Mouse (Mus musculus): ENCODE results near the gene Cat. TPM values are rescaled to one million over a fixed set of nuclear protein-coding genes. Genes with fewer than 3 reads are reported as not detected.
A peak's percentile ranks its signal among the peaks of the same experiment; 100 is the strongest.

Cat gene
- polyA plus RNA-seq, 1 experiment from 2014 or later: 98.2 TPM

GRCm38 (mm10) chr2:103466984-103467588, 17.9 kb downstream of the Cat start:
- Histone ChIP-seq H3K36me3 (replicated peaks) (peaks cover 88% of the 10 kb centered on the region), H3K4me3 (no peak overlapping the region), H3K27ac (no peak overlapping the region), H3K4me1 (peaks cover 2% of the 10 kb centered on the region), H3K9me3 (no peaks in the 10 kb centered on the region), H3K27me3 (ENCODE audit: poor library complexity, severe bottlenecking) (no peaks in the 10 kb centered on the region)
- 92% methylated on average over 10 of the region's 10 CpGs for WGBS
- DNase-seq (ENCODE audit: extremely low spot score, low spot score): no peak

GRCm38 (mm10) chr2:103466272-103466671, 18.7 kb downstream of the Cat start:
- DNase-seq (ENCODE audit: extremely low spot score, low spot score): no peak
- Histone ChIP-seq H3K27me3 (ENCODE audit: poor library complexity, severe bottlenecking) (no peaks in the 10 kb centered on the region), H3K36me3 (replicated peaks) (peaks cover 89% of the 10 kb centered on the region), H3K27ac (no peak overlapping the region), H3K4me1 (peaks cover 10% of the 10 kb centered on the region), H3K9me3 (no peaks in the 10 kb centered on the region), H3K4me3 (no peak overlapping the region)
- WGBS: 95% methylated on average over 3 of the region's 3 CpGs

GRCm38 (mm10) chr2:103465429-103465828, 19.5 kb downstream of the Cat start:
- no peaks in the 10 kb centered on the region for H3K9me3 ChIP-seq
- H3K4me3 ChIP-seq: no peak overlapping the region
- peaks cover 89% of the 10 kb centered on the region for H3K36me3 ChIP-seq (replicated peaks)
- H3K27me3 ChIP-seq (ENCODE audit: poor library complexity, severe bottlenecking): no peaks in the 10 kb centered on the region
- H3K27ac ChIP-seq: no peak overlapping the region
- peaks cover 13% of the 10 kb centered on the region for H3K4me1 ChIP-seq
- no peak for DNase-seq (ENCODE audit: extremely low spot score, low spot score)
- WGBS: 95% methylated on average over 11 of the region's 11 CpGs

GRCm38 (mm10) chr2:103464524-103464923, 20.4 kb downstream of the Cat start:
- WGBS: 94% methylated on average over 8 of the region's 8 CpGs
- Histone ChIP-seq H3K4me3 (no peak overlapping the region), H3K36me3 (replicated peaks) (peaks cover 89% of the 10 kb centered on the region), H3K9me3 (no peaks in the 10 kb centered on the region), H3K4me1 (peaks cover 13% of the 10 kb centered on the region), H3K27ac (no peak overlapping the region), H3K27me3 (ENCODE audit: poor library complexity, severe bottlenecking) (no peaks in the 10 kb centered on the region)
- DNase-seq (ENCODE audit: extremely low spot score, low spot score): no peak

GRCm38 (mm10) chr2:103462746-103463145, 22.2 kb downstream of the Cat start:
- peaks cover 13% of the 10 kb centered on the region for H3K4me1 ChIP-seq
- no peaks in the 10 kb centered on the region for H3K9me3 ChIP-seq
- DNase-seq (ENCODE audit: extremely low spot score, low spot score): no peak
- no peaks in the 10 kb centered on the region for H3K27me3 ChIP-seq (ENCODE audit: poor library complexity, severe bottlenecking)
- no peak overlapping the region for H3K4me3 ChIP-seq
- no peak overlapping the region for H3K27ac ChIP-seq
- 93% methylated on average over 5 of the region's 5 CpGs for WGBS
- H3K36me3 ChIP-seq (replicated peaks): peaks cover 94% of the 10 kb centered on the region

- Histone ChIP-seq H3K4me3 (no peak overlapping the region), H3K27me3 (ENCODE audit: poor library complexity, severe bottlenecking) (no peaks in the 10 kb centered on the region), H3K9me3 (no peaks in the 10 kb centered on the region), H3K36me3 (replicated peaks) (peaks cover 91% of the 10 kb centered on the region), H3K27ac (peak overlapping the region; percentile 44; the same call in 1 of the 2 replicates), H3K4me1 (peaks cover 13% of the 10 kb centered on the region)
- WGBS: 55% methylated on average over 9 of the region's 9 CpGs
- no peak for DNase-seq (ENCODE audit: extremely low spot score, low spot score)
Measured at GRCm38 (mm10) chr2:103461743-103462142, 23.2 kb downstream of the Cat start.

- 83% methylated on average over 8 of the region's 8 CpGs for WGBS
- H3K27me3 ChIP-seq (ENCODE audit: poor library complexity, severe bottlenecking): no peaks in the 10 kb centered on the region
- H3K27ac ChIP-seq: peak overlapping the region; percentile 44; the same call in 1 of the 2 replicates
- H3K4me3 ChIP-seq: no peak overlapping the region
- H3K4me1 ChIP-seq: peaks cover 13% of the 10 kb centered on the region
- no peaks in the 10 kb centered on the region for H3K9me3 ChIP-seq
- peaks cover 91% of the 10 kb centered on the region for H3K36me3 ChIP-seq (replicated peaks)
- DNase-seq (ENCODE audit: extremely low spot score, low spot score): no peak
Measured at GRCm38 (mm10) chr2:103461210-103461609, 23.8 kb downstream of the Cat start.

- peaks cover 13% of the 10 kb centered on the region for H3K4me1 ChIP-seq
- H3K9me3 ChIP-seq: no peaks in the 10 kb centered on the region
- no peak for DNase-seq (ENCODE audit: extremely low spot score, low spot score)
- peaks cover 94% of the 10 kb centered on the region for H3K36me3 ChIP-seq (replicated peaks)
- no peak overlapping the region for H3K4me3 ChIP-seq
- no peaks in the 10 kb centered on the region for H3K27me3 ChIP-seq (ENCODE audit: poor library complexity, severe bottlenecking)
- 93% methylated on average over 10 of the region's 10 CpGs for WGBS
- no peak overlapping the region for H3K27ac ChIP-seq
Measured at GRCm38 (mm10) chr2:103459069-103459468, 25.9 kb downstream of the Cat start.

GRCm38 (mm10) chr2:103457628-103458027, 27.3 kb downstream of the Cat start:
- no peak for DNase-seq (ENCODE audit: extremely low spot score, low spot score)
- no peaks in the 10 kb centered on the region for H3K27me3 ChIP-seq (ENCODE audit: poor library complexity, severe bottlenecking)
- H3K4me3 ChIP-seq: no peak overlapping the region
- peaks cover 95% of the 10 kb centered on the region for H3K36me3 ChIP-seq (replicated peaks)
- 91% methylated on average over 7 of the region's 7 CpGs for WGBS
- no peaks in the 10 kb centered on the region for H3K9me3 ChIP-seq
- peaks cover 13% of the 10 kb centered on the region for H3K4me1 ChIP-seq
- H3K27ac ChIP-seq: no peak overlapping the region

GRCm38 (mm10) chr2:103457048-103457447, 27.9 kb downstream of the Cat start:
- Histone ChIP-seq H3K27ac (no peak overlapping the region), H3K4me1 (peaks cover 10% of the 10 kb centered on the region), H3K27me3 (ENCODE audit: poor library complexity, severe bottlenecking) (no peaks in the 10 kb centered on the region), H3K9me3 (no peaks in the 10 kb centered on the region), H3K4me3 (no peak overlapping the region), H3K36me3 (replicated peaks) (peaks cover 92% of the 10 kb centered on the region)
- no peak for DNase-seq (ENCODE audit: extremely low spot score, low spot score)
- 88% methylated on average over 5 of the region's 5 CpGs for WGBS

GRCm38 (mm10) chr2:103456646-103457045, 28.3 kb downstream of the Cat start:
- DNase-seq (ENCODE audit: extremely low spot score, low spot score): peak; percentile 78
- peaks cover 88% of the 10 kb centered on the region for H3K36me3 ChIP-seq (replicated peaks)
- H3K27ac ChIP-seq: no peak overlapping the region
- WGBS: 26% methylated on average over 10 of the region's 10 CpGs
- H3K9me3 ChIP-seq: no peaks in the 10 kb centered on the region
- H3K4me3 ChIP-seq: no peak overlapping the region
- peaks cover 6% of the 10 kb centered on the region for H3K4me1 ChIP-seq
- H3K27me3 ChIP-seq (ENCODE audit: poor library complexity, severe bottlenecking): no peaks in the 10 kb centered on the region

GRCm38 (mm10) chr2:103455748-103456147, 29.2 kb downstream of the Cat start:
- no peaks in the 10 kb centered on the region for H3K27me3 ChIP-seq (ENCODE audit: poor library complexity, severe bottlenecking)
- no peaks in the 10 kb centered on the region for H3K9me3 ChIP-seq
- H3K4me1 ChIP-seq: no peaks in the 10 kb centered on the region
- WGBS: 98% methylated on average over 7 of the region's 7 CpGs
- no peak for DNase-seq (ENCODE audit: extremely low spot score, low spot score)
- H3K36me3 ChIP-seq (replicated peaks): peaks cover 81% of the 10 kb centered on the region
- no peak overlapping the region for H3K4me3 ChIP-seq
- no peak overlapping the region for H3K27ac ChIP-seq

GRCm38 (mm10) chr2:103452550-103452949, 32.4 kb downstream of the Cat start:
- H3K4me1 ChIP-seq: peaks cover 9% of the 10 kb centered on the region
- no peaks in the 10 kb centered on the region for H3K9me3 ChIP-seq
- WGBS: 86% methylated on average over 5 of the region's 5 CpGs
- H3K4me3 ChIP-seq: no peak overlapping the region
- peaks cover 49% of the 10 kb centered on the region for H3K36me3 ChIP-seq (replicated peaks)
- no peak for DNase-seq (ENCODE audit: extremely low spot score, low spot score)
- H3K27me3 ChIP-seq (ENCODE audit: poor library complexity, severe bottlenecking): no peaks in the 10 kb centered on the region
- no peak overlapping the region for H3K27ac ChIP-seq

- Histone ChIP-seq H3K4me1 (peaks cover 14% of the 10 kb centered on the region), H3K9me3 (no peaks in the 10 kb centered on the region), H3K27me3 (ENCODE audit: poor library complexity, severe bottlenecking) (no peaks in the 10 kb centered on the region), H3K36me3 (replicated peaks) (peaks cover 29% of the 10 kb centered on the region), H3K27ac (no peak overlapping the region), H3K4me3 (no peak overlapping the region)
- WGBS: 93% methylated on average over 8 of the region's 8 CpGs
- no peak for DNase-seq (ENCODE audit: extremely low spot score, low spot score)
Measured at GRCm38 (mm10) chr2:103450267-103450666, 34.7 kb downstream of the Cat start.
